Mouse (Mus musculus) neural tube, postnatal 0 days (tissue): ENCODE measurements around the gene Foxo1. TPM values are rescaled to one million over a fixed set of nuclear protein-coding genes. Genes with fewer than 3 reads are reported as not detected.

ENCODE experiments used
- polyA plus RNA-seq: library from polyadenylated mRNA; unstranded; fragments of >200 nt; fragmentation: Nextera tagmentation; extraction: Ambion mirVana; gene quantifications from 2 replicates; pipeline ENCODE4 v1.2.1, GENCODE M21; 2015

The Foxo1 gene
- polyA plus RNA-seq = 3.1 and 3.6 TPM in 2 replicates

GRCm38 (mm10) chr3:52267652-52268486, at the start of gene Foxo1:
Gene Foxo1 (plus strand): TSS chr3:52268336.

Other genes with a start within 250 kb of the Foxo1 start
- gene Maml3, start 163.3 kb upstream of the Foxo1 start, polyA plus RNA-seq = 4.8 and 5.6 TPM in 2 replicates